Mouse (Mus musculus): ENCODE measurements around the gene Eef1akmt3. TPM values are rescaled to one million over a fixed set of nuclear protein-coding genes. Genes with fewer than 3 reads are reported as not detected.

Eef1akmt3 gene
- polyA plus RNA-seq, 1 experiment: not detected

DNA sequence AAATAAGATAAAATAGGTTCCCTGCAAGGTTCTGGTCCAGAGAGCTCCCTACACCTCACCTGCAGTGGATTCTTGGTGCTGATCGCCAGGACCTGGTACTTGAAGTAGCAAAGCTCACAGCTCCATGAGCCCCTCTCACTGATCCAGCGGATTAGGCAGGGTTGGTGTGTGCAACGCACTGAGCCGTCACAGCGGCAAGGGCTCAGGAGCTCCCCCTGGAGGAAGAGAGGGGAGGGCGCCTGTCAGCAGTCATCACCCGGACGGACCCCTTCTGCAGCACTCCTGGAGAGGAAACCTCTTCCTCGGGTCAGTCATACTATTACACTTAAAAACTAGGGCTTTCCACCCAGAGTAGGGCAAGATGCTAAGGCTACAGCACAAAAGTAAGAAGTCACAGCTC lies 16.8 kb upstream of the Eef1akmt3 start:
- Histone ChIP-seq H3K9me3 (ENCODE audit: control insufficient read depth, low read length) (peaks cover 4% of the 10 kb centered on the region; the same call in 1 of the 2 replicates), H3K36me3 (ENCODE audit: control insufficient read depth) (no peaks in the 10 kb centered on the region), H3K27me3 (ENCODE audit: control insufficient read depth) (peaks cover 97% of the 10 kb centered on the region), H3K4me3 (replicated peaks) (no peak overlapping the region), H3K4me1 (ENCODE audit: control insufficient read depth) (peaks cover 21% of the 10 kb centered on the region)
- TF ChIP-seq TAL1 (IDR thresholded peaks at IDR 0.05; ENCODE audit: low read length) (no peak), GATA1 (IDR thresholded peaks at IDR 0.05; ENCODE audit: low read length) (no peak)

DNA sequence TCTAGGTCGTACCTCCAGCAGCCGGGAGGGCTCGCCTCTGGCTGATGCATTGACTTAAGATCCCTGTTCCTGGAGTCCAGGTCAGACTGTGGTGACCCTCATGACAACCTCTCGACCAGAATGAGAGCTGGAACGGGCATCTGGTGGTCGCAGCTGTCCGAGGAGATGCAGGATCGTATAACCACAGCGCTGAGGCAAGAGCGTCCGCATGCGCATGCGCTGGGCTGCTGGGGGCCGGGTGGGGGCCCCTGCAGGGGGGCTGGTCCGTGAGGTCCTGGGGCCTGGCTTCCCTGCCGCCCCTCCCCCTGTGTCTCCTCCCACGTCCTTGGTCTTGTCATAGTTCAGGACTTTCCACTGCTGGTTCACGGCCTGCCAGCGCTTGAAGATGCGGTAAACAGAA lies 15.2 kb upstream of the Eef1akmt3 start:
- no peaks in the 10 kb centered on the region for H3K36me3 ChIP-seq (ENCODE audit: control insufficient read depth)
- peaks cover 14% of the 10 kb centered on the region for H3K4me1 ChIP-seq (ENCODE audit: control insufficient read depth)
- H3K9me3 ChIP-seq (ENCODE audit: control insufficient read depth, low read length): peaks cover 4% of the 10 kb centered on the region; the same call in 1 of the 2 replicates
- peaks cover 98% of the 10 kb centered on the region for H3K27me3 ChIP-seq (ENCODE audit: control insufficient read depth)
- TF ChIP-seq GATA1 (IDR thresholded peaks at IDR 0.05; ENCODE audit: low read length) (no peak), TAL1 (IDR thresholded peaks at IDR 0.05; ENCODE audit: low read length) (no peak)
- H3K4me3 ChIP-seq (replicated peaks): no peak overlapping the region

DNA sequence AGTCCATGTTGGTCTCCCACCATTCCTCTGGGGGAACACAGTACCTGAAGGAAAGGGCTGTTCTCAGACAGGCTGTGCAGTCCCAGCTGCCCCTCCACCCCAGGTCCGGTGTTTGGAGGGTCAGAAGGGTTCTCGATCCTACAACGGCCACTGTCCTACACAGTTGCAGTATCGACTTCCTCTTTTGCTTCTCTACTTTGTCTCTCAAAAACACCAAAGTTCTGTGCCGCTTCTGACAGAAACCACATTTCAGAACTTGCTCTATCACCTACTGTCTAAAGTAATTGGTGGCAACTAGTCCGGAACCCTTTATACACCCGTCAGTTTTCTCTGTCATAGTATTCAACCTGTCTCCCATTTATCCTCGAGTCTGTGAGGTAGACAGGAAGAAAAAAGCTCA lies 14.1 kb upstream of the Eef1akmt3 start:
- Histone ChIP-seq H3K4me3 (replicated peaks) (no peak overlapping the region), H3K4me1 (ENCODE audit: control insufficient read depth) (peaks cover 12% of the 10 kb centered on the region), H3K36me3 (ENCODE audit: control insufficient read depth) (no peaks in the 10 kb centered on the region), H3K9me3 (ENCODE audit: control insufficient read depth, low read length) (peaks cover 2% of the 10 kb centered on the region; the same call in 1 of the 2 replicates), H3K27me3 (ENCODE audit: control insufficient read depth) (peaks cover 98% of the 10 kb centered on the region)
- TF ChIP-seq TAL1 (IDR thresholded peaks at IDR 0.05; ENCODE audit: low read length) (no peak), GATA1 (IDR thresholded peaks at IDR 0.05; ENCODE audit: low read length) (no peak)

DNA sequence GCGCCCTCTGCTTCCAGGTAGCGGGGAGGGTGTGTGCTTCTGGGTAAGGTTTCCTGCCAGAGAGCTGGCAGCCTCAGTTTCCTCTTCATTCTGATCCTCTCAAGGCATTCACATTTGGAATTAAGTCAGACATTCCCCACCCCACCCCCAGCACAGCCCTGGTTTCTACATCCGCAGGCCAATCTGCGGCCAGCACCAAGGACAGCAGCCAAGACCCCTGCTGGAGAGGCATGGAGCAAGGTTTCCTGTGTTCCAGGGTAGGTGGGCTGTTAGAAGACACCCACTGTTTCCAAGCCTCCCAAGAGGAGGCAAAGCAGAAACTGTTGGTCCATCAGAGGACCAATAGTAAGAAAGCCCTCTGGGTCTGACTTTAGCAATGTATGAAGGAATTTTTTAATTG lies 13.3 kb upstream of the Eef1akmt3 start:
- Histone ChIP-seq H3K4me3 (replicated peaks) (no peak overlapping the region), H3K36me3 (ENCODE audit: control insufficient read depth) (no peaks in the 10 kb centered on the region), H3K4me1 (ENCODE audit: control insufficient read depth) (peaks cover 5% of the 10 kb centered on the region), H3K27me3 (ENCODE audit: control insufficient read depth) (peaks cover 98% of the 10 kb centered on the region), H3K9me3 (ENCODE audit: control insufficient read depth, low read length) (peaks cover under 1% of the 10 kb centered on the region; the same call in 1 of the 2 replicates)
- TF ChIP-seq TAL1 (IDR thresholded peaks at IDR 0.05; ENCODE audit: low read length) (no peak), GATA1 (IDR thresholded peaks at IDR 0.05; ENCODE audit: low read length) (no peak)

DNA sequence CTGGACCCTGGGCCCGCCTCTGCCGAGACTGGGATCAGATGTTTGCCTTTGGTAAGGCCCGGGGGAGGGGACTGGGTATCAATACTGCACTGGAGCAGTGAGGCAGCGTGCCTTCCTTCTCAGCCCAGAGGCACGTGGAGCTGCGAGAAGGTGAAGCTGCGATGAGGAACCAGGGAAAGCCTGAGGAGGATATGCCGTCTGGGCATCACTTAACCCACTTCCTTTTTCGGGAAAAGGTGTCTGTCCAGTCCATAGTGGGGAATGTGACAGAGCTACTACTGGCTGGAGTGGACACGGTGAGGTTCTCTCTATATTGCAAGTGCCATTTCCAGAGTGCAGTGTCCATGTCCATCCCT lies 8.8 kb upstream of the Eef1akmt3 start:
- Histone ChIP-seq H3K4me1 (ENCODE audit: control insufficient read depth) (no peaks in the 10 kb centered on the region), H3K27me3 (ENCODE audit: control insufficient read depth) (peaks cover 76% of the 10 kb centered on the region), H3K9me3 (ENCODE audit: control insufficient read depth, low read length) (peaks cover 7% of the 10 kb centered on the region; the same call in 1 of the 2 replicates), H3K36me3 (ENCODE audit: control insufficient read depth) (peaks cover 2% of the 10 kb centered on the region; the same call in 1 of the 2 replicates), H3K4me3 (replicated peaks) (no peak overlapping the region)
- TF ChIP-seq TAL1 (IDR thresholded peaks at IDR 0.05; ENCODE audit: low read length): no peak
- no peak for TF ChIP-seq GATA1 (IDR thresholded peaks at IDR 0.05; ENCODE audit: low read length)

DNA sequence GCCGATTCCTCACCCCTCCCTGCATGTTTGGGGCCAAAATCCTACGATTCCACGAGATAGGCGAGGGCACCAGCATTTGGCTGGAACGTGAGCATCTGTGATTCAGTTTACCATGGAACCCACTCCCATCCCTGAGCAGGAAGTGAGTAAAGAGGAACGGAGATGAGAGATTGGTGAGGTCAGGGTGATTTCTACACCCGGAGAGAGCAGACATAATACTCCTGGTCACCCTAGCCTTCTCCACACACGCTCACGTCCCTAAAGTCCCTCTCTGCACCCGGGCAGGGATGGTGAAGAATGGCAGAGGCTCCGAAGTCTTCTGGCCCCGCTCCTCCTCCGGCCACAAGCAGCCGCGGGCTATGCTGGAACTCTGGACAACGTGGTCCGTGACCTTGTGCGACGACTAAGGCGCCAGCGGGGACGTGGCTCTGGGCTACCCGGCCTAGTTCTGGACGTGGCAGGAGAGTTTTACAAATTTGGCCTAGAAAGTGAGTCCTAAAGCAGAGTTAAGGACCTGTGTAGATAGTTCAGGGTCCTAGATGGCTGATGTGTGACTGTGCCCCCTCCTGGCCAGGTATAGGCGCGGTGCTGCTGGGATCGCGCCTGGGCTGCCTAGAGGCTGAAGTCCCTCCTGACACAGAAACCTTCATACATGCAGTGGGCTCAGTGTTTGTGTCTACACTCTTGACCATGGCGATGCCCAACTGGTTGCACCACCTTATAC lies 8.2 kb upstream of the Eef1akmt3 start:
- TF ChIP-seq TAL1 (IDR thresholded peaks at IDR 0.05; ENCODE audit: low read length) (no peak), GATA1 (IDR thresholded peaks at IDR 0.05; ENCODE audit: low read length) (no peak)
- Histone ChIP-seq H3K4me3 (replicated peaks) (no peak overlapping the region), H3K9me3 (ENCODE audit: control insufficient read depth, low read length) (peaks cover 7% of the 10 kb centered on the region; the same call in 1 of the 2 replicates), H3K36me3 (ENCODE audit: control insufficient read depth) (peaks cover 8% of the 10 kb centered on the region), H3K27me3 (ENCODE audit: control insufficient read depth) (peaks cover 70% of the 10 kb centered on the region), H3K4me1 (ENCODE audit: control insufficient read depth) (no peaks in the 10 kb centered on the region)

DNA sequence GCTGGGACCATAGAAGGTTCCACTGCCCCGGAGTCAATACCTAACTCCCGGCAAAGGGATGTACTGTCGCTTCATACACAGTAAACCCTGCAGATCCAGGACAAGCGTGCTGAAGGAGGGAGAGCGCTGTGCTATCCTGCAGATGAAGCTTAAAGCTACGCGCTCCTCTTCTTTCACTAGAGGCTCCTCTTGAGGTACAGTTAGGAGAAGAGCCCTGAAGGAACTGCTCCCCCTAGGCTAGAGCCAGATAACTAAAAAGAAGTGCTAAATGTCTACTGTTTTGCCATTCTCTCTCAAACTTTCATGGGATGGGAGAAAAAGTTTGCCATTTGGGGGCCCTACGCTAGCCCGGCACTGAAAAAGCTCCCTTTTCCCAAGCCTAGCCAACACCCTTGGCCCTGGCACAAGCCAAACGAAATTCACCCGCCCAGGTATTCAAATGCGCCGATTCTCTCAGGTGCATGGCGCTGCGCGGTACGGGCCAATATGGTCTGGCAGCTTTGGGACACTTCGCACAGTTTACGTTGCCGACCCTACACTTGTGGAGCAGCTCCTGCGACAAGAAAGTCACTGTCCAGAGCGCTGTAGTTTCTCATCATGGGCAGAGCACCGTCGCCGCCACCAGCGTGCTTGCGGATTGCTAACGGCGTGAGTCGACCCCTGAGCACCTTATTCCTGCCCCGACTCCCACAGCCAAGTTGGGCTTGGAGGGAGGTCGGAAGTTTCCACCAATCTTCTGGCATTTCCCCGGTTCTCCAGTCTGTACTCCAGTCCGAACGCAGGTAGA lies 7.5 kb upstream of the Eef1akmt3 start:
- peaks cover 7% of the 10 kb centered on the region; the same call in 1 of the 2 replicates for H3K9me3 ChIP-seq (ENCODE audit: control insufficient read depth, low read length)
- H3K4me1 ChIP-seq (ENCODE audit: control insufficient read depth): no peaks in the 10 kb centered on the region
- H3K27me3 ChIP-seq (ENCODE audit: control insufficient read depth): peaks cover 63% of the 10 kb centered on the region
- H3K4me3 ChIP-seq (replicated peaks): no peak overlapping the region
- H3K36me3 ChIP-seq (ENCODE audit: control insufficient read depth): peaks cover 12% of the 10 kb centered on the region
- TF ChIP-seq TAL1 (IDR thresholded peaks at IDR 0.05; ENCODE audit: low read length): no peak
- TF ChIP-seq GATA1 (IDR thresholded peaks at IDR 0.05; ENCODE audit: low read length): no peak

DNA sequence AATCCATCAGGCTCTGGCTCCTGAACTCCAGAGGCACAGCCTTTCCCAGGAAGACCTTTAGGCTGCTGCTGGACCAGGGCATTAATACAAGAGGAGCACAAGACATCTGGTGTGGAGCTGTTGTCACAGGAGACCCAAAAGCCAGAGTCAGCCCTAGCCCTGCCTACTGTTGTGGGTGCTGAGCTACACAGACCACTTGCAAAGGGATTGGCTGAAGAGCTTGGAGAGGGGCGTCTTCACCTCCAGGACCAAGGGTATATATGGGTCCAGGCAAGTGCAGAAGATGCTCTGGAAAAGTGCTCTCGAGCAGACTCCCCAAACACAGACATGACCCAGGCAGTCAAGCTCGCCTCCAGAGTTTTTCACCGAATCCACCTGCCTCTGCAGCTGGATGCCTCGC lies 6.6 kb upstream of the Eef1akmt3 start, which contains the start of gene Cyp27b1:
Gene Cyp27b1, plus strand, starts transcription at position 297 of the 400 bp plus-strand sequence.
- H3K9me3 ChIP-seq (ENCODE audit: control insufficient read depth, low read length): peaks cover 7% of the 10 kb centered on the region; the same call in 1 of the 2 replicates
- H3K36me3 ChIP-seq (ENCODE audit: control insufficient read depth): peaks cover 18% of the 10 kb centered on the region
- TF ChIP-seq TAL1 (IDR thresholded peaks at IDR 0.05; ENCODE audit: low read length): no peak
- TF ChIP-seq GATA1 (IDR thresholded peaks at IDR 0.05; ENCODE audit: low read length): no peak
- no peak within 1 kb of the TSS for H3K4me3 ChIP-seq (replicated peaks)
- H3K27me3 ChIP-seq (ENCODE audit: control insufficient read depth): peaks cover 55% of the 10 kb centered on the region
- H3K4me1 ChIP-seq (ENCODE audit: control insufficient read depth): peaks cover 3% of the 10 kb centered on the region

DNA sequence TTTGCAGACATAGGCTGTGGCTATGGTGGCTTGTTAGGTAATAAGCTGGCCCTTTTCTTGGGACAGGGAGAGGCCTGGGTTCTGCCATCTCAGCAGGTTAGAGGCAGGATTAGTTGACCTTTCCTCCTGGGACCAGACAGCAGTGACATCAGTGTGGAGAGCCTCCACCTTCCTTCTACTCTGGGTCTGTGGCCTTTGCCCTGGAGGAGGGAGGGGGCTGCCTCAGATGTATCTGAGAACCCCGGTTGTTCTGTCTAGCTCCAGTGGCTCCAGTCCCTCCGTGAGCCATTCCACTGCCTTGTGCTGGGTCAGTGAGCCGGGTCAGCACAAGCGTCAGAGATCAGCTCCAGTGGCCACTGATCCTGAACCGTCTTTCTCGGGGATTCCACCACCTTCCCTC lies 1.9 kb upstream of the Eef1akmt3 start:
- Histone ChIP-seq H3K4me3 (replicated peaks) (no peak overlapping the region), H3K9me3 (ENCODE audit: control insufficient read depth, low read length) (peaks cover 4% of the 10 kb centered on the region), H3K27me3 (ENCODE audit: control insufficient read depth) (peaks cover 45% of the 10 kb centered on the region), H3K36me3 (ENCODE audit: control insufficient read depth) (peaks cover 18% of the 10 kb centered on the region), H3K4me1 (ENCODE audit: control insufficient read depth) (peaks cover 27% of the 10 kb centered on the region)
- TF ChIP-seq TAL1 (IDR thresholded peaks at IDR 0.05; ENCODE audit: low read length): no peak
- TF ChIP-seq GATA1 (IDR thresholded peaks at IDR 0.05; ENCODE audit: low read length): no peak
